Mouse (Mus musculus) v-Abl transformed pro-B cells (cell line): ENCODE measurements around the gene Pacsin2.

Experiments used
- in situ Hi-C, 2 experiments: fragments of 400-800 bp; cut with MboI; formaldehyde crosslinking; loops; one replicate each; pipeline ENCODE4 v1.15.1; 2025; ENCODE audit not compliant: unreplicated experiment in 2 of 2

The Pacsin2 gene

DNA sequence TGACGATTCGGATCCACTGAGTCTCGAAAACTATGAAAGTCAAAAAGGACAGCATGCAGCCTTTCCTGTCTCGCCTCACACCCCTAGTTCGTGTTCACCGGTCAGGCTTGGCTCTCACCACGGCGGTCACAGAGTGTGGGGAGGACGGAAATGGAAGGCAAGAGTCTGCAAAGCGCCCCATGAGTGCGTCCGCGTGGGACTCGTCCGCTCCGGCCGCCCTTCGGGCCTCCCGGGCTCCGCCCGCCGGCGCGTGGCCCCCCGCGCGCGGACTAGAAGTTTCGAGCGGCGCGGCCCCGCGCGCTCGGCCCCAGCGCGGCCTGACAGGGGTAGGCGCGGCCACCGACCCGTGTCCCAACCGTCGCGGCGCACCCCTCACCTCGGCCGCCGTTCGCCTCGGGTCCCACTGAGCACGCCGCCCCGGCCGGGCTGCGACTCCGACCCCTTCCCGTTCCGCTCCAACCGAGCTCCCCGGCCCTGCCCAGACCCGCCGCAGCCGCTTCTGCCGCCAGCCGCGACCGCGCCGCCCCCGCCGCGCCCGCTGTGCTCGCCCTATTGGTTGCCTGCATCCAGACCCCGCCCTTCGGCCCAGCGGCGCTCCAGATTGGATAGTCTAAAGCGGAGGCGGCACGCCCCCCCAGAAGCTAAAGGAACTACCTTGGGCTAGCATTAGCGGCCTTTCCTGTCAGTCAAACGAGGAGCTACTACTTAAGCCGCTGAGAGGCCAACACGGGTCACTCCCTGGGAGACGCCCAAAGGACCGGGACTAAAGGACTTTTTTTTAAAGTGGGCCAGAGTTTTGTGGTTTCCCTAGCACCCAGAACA lies at the start of gene Pacsin2:
Gene Pacsin2 (minus strand): TSS at position 524 of the 822 bp plus-strand sequence.
- in situ Hi-C loops, result no loop called here

DNA sequence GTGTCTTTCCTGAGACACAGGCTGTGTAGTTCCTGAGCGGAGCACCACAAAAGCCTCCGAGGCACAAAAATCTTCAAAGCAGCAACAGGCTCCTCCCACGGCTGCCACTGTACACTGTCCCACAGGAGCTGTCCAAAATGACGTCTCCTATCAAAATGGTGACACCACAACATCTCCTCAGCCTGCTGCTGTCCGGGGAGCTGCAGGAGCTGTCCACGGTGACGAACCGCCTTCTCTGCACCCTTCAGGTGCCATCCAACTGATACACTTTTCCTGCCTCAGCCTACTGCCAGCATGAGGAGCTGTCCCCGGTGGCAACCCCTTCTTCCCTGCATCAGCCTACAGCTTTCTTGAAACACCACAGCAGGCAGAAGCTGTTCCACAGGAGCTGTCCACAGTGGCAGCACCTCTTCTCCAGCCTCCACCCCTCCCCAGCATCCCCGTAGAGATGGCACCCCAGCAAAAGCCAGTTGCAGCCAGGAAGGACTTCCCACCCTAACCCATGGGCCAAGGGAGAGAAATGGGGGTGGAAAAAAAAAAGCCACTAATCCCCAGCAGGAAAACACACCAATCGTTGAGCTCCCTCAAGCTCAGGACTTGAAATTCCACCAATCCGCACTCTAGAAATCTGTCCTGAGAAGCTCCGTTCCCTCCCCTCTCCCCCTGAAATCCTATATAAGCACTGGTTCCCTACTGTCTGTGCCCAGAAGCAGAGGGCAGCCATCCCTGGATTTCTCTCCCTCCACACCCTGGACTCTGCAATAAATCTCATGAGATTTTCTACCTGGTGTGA lies 48.3 kb upstream of the Pacsin2 start:
- in situ Hi-C loops, result loop anchor here (5.0 to 25.0 kb wide), 8 partner anchors 90 to 1250 kb away; partner anchors contain the start of genes Sept3 (in 2 of the 2) and 1500009C09Rik (in 1 of the 2)

DNA sequence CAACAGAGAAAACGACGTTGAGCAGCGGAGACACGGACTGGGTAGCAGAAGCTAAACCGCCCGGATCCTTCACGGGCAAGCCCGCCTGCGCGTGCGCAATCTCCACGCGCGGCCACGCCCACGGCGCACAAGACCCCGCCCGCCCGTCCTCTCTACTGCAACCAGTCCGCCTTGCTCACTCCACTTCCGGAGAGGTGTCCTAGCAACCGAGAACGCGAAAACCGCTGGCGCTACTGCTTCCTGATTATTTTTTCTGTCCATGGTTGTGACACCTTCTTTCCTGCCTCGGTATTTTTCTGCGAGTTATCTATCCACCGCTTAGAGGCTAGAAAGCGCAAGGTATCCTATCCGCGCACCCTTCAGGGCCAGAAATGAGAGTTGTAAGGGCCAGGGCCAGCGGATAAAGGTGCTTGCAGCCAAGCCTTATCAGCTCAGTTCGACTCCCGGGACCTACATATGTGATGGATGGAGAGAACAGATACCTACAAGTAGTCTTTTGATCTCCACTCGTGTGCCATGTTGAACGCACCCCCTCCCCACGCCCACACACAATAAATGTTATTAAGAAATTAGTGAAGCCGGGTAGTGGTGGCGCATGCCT lies 46.5 kb upstream of the Pacsin2 start, which contains the start of gene Ttll1:
Gene Ttll1 (minus strand): TSS at position 89 of the 601 bp plus-strand sequence.
- in situ Hi-C loops, result loop anchor here (5.0 to 25.0 kb wide), 8 partner anchors 91 to 1249 kb away; partner anchors contain the start of genes Sept3 (in 2 of the 2) and 1500009C09Rik (in 1 of the 2)

DNA sequence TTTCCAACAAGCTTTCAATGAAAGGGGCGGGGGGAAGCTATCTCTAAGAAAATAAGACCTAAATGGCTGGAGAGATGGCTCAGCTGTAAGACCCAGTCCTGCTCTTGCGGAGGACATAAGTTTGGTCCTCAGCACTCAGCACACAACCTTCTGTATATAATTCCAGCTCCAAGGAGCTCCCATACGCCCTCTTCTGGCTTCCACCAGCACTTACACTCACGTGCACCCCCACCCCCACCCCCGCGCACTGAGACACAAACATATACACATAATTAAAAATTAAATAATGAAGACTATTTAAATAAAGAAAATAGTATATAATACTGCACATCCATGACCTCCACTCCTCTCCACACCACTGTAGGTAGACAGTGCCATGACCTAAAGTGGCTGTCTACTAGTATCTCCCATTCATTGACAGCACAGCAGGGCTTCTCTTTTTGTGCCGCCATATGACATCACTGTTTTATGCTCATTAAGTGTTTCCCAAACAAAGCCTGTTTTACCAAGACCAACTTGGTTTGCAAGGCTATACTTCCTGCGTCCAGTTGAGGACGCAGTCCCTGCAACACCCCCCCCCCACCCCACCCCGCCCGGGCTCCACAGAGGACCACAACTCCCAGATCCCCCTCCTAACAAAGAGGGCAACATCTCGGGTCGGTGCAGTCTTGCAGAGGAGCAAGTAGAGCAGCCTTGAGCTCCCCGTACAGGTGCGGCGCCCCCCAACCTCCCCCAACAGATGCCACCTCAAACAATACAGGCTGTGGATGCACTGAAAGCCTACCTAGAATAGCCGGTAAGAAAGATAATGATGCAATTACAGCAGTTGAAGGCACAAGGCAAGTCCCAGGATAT lies 45.8 kb upstream of the Pacsin2 start:
- in situ Hi-C loops, result loop anchor here (5.0 to 25.0 kb wide), 8 partner anchors 92 to 1248 kb away; partner anchors contain the start of genes Sept3 (in 2 of the 2) and 1500009C09Rik (in 1 of the 2)

DNA sequence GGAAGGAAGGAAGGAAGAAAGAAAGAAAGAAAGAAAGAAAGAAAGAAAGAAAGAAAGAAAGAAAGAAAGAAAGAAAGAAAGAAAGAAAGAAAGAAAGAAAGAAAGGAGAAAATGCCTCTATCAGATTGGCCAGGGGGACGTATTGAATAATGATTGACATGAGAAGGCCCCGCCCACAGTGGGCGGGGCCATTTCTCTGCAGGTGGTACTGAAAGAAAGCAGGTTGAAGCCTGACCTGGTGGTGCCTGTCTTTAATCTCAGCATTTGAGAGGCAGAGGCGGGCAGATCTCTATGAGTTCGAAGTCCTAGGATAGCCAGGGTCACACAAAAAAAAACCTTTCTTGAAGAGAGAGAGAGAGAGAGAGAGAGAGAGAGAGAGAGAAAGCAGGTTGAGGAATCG lies 37.1 kb upstream of the Pacsin2 start:
- in situ Hi-C loops, result loop anchor here in 1 of 2 experiments (25.0 kb wide), 2 partner anchors 261 to 1239 kb away; partner anchors contain the start of genes 1500009C09Rik and Sept3

DNA sequence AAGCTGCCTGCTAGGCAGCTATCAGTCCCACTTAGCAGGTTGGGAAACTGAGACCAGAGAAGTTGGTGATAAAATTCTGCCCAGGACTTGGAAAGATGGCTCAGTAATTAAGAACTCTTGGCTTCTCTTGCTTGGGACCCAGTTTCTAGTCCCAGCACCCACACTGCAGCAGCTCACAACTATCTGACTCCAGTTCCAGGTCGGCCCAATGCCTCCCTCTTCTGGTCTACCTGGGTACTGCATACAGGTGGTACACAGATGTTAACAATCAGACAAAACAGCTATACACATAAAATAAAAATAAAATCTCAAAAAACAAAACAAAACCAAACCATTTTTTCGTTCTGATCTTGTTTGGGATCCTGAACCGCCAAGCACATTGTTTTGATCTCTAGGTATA lies 35.9 kb upstream of the Pacsin2 start:
- in situ Hi-C loops, result loop anchor here in 1 of 2 experiments (25.0 kb wide), 2 partner anchors 262 to 1238 kb away; partner anchors contain the start of genes 1500009C09Rik and Sept3

DNA sequence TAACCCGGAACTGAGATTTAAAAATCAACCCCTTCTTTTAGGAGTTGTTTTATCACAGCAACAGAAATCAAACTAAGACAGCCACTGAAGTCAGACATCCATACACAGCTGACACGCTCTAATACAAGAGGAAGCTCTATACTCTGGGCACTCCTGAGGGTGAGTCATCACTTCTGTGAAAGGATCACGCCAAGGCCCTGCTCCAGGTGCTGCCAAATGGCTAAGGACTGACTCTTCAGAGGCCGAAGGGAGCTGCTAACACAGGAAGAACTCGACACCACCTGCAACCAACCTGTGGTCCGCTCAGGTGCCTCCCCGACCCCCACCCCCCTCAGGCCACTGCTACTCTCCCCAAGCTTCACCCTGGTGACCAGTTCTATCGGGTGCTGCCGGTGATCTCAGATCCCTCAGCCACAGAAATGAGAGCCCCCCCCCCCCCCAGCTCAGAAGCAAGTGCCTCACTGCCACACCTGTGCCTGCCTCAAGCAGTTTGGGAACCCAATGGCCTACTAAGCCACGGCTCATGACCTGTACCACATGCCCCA lies 34.9 kb upstream of the Pacsin2 start:
- in situ Hi-C loops, result loop anchor here in 1 of 2 experiments (10.0 kb wide), 1 partner anchor 694 kb away; no protein-coding TSS in a partner anchor

DNA sequence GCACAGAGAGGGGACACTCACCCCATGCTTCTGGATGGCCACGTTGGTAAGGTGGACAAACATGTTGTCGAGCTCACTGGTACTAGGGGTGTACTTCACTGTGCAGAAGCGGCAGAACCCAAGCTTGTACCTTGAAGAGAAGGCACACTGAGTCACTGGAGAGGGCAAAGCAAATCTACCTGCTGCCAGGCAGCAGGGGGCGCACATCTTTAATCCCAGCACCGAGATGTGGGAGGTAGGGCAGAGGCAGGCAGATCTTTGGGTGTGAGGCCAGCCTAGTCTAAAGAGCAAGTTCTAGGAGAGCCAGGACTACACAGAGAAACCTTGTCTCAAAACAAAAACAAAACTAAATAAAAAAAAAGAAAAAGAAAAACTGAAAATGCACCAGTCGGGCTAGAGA lies 32.9 kb upstream of the Pacsin2 start:
- in situ Hi-C loops, result loop anchor here in 1 of 2 experiments (10.0 kb wide), 1 partner anchor 692 kb away; no protein-coding TSS in a partner anchor

DNA sequence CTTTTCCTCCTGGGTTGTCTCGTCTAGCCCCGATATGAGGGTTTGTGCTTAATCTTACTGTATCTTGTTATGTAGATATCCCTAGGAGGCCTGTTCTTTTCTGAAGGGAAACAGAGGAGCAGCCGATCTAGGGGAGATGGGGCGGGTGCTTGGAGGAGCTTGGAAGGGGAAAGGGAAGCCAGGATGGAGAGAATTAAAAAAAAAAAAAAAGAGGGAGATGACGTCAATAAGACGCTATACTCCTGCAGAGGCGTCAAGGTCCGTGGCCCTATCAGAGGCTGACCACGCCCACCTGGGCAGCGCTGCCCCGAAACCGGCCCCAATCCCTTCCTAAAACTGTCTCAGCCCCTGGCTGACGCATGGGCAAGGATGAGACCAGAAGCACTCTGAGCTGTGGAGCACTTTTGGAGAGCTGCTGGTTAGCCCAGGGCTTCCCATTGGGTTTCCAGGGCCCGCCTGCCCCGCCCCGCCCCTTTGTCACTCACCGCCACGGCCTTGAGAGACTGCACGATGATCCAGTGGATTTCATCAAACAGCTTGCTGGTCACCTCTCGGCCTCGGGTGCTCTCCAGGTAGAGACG lies 31.5 kb upstream of the Pacsin2 start:
- in situ Hi-C loops, result loop anchor here in 1 of 2 experiments (10.0 kb wide), 1 partner anchor 691 kb away; no protein-coding TSS in a partner anchor

DNA sequence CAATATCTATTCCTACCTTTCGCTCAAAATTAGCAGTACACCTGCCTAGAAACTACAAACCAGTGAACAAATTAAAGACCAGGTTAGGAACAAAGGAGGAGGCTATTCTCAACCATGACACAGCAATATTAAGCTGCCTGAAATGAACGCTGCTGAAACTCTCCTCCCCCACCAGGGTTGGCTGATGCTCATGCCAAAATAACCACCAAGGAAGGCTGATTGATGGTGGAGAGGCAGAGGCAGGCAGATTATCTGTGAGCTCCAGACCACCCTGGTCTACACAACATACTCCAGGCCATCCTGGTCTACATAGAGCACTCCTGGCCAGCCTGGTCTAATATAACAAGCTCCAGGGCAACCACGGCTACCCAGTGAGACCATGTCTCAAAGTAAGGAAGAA lies 30.8 kb upstream of the Pacsin2 start:
- in situ Hi-C loops, result loop anchor here in 1 of 2 experiments (10.0 kb wide), 1 partner anchor 690 kb away; no protein-coding TSS in a partner anchor

DNA sequence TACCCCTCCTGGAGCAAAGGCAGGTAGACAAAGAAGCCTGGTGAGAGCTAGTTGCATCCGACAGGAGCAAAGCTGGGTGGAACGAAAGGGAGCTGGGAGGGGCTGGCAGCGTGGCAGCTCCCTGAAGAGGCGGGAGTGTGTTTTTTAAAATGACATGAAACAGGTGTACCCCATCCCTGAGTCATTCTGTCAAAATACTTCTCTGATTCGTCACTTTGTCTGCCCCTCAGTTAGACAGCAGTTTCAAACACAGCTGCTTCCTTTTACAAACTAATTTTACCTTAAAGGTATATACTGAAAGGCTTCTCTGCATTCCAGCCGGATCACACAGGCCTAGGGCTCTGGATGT lies 30.1 kb upstream of the Pacsin2 start:
- in situ Hi-C loops, result loop anchor here in 1 of 2 experiments (10.0 kb wide), 1 partner anchor 690 kb away; no protein-coding TSS in a partner anchor

DNA sequence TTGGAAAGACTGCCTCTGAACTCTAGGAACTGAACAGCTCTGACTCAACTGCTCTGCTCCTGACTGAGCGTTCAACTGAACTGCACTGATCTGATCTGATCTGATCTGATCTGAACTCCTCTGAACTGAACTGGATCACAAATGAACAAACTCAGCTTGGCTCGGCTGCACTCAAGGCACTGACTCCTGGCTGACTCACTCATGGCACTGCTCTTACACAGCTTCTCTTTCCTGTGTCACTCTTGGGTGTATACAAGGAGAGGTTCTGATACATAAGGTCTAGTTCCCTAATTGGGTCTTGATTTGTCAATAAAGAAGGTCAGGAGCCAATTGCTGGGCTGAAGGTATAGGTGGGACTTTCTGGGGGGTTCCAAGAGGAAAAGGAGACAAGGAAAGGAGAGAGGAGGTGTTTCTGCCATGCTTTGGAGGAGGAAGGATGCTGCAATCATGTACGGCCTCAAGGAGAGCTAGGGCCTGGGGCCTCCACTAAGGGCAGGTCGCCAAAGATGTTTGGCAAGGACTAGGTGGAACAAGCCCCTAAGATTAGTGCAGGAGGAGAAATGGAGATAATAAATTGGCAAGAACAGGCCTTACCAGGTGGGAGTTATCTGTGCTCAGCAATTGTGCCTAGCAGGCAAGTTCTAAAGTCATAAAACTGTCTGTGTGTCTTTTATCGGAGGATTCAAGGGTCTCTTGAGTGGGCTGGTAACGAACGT lies 29.6 kb upstream of the Pacsin2 start:
- in situ Hi-C loops, result loop anchor here in 1 of 2 experiments (10.0 kb wide), 1 partner anchor 689 kb away; no protein-coding TSS in a partner anchor

DNA sequence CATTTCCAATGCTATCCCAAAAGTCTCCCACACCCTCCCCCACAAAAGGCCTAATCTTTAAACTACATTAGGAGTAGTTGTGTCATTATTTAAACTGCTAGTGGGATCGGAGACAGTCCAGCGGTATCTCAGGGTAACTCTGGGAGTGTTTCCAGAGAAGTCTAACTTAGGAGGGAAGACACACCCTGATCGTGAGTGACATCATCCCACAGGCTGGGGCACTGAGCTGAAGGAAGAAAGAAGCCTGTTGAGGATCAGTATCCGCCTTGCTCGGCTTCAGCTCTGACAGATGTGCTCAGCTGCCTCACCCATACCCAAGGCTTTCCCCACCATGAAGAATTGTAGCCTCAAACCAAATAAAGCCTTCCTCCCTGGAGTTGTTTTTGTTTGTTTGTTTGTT lies 27.5 kb upstream of the Pacsin2 start:
- in situ Hi-C loops, result loop anchor here in 1 of 2 experiments (10.0 kb wide), 1 partner anchor 687 kb away; no protein-coding TSS in a partner anchor

DNA sequence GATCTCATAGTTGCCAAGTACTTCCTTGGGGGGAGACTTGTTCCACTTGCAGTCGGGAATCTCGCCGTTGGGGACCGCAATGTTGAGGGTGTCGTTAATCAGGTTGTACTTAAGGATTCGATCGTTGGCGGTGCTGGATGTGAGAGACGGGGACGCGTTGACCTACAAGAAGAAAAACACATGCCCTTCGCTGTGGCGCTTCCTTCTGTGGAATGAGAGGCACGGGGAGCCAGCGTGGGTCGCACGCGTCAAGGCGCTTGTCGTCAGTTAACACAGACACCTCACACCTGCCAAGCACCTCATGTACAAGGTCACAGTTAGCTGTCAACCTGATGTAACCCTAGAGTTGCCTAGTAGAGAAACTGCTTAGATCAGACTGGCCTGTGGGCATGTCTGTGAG lies 25.1 kb upstream of the Pacsin2 start:
- in situ Hi-C loops, result loop anchor here (5.0 to 10.0 kb wide), 2 partner anchors 272 to 275 kb away; no protein-coding TSS in a partner anchor

DNA sequence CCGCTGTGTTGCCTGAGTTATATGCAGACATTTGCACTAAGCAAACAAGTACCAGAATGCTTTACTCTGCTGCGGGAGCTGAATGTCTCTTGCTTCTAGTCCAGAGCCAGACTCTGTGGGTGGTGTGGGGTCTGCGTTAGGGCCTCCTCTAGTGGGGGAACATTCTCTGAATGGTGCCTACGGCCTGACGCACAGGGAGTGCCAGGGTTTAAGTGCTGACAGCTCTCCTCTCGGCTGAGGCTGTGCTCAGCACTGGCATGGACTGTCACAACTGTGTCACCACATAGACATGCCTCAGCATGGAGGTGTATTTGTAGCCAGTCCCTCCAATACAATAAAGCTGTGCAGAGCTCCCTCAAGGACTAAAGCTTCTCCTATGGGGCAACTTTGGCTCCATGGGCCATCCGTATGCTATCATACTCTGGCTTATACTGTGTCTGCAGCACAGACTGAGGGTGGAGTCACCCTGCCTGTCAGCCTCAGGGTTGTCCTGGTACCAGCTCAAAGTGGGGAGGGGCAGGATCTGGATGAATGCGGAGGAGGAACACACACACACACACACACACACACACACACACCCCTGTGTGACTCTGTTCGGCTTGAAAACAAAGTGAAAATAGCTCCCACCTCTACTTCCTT lies 23.2 kb upstream of the Pacsin2 start:
- in situ Hi-C loops, result loop anchor here (5.0 to 10.0 kb wide), 2 partner anchors 270 to 273 kb away; no protein-coding TSS in a partner anchor

DNA sequence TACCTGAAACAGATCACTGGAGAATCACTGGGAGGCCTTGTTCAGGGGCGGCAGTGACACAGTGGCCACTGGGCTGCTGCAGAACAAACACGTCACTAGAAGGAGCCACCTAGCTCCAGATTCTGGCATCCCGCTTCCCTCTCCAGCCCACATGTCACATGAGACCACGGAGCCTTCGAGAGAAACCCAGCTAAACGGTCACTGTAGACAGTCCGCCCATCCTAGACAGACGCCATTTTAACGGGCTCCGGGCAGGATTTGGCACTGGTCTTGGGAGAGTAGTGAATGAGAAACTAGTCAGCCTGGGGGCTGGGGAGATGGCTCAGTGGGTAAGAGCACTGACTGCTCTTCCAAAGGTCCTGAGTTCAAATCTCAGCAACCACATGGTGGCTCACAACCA lies 19.9 kb upstream of the Pacsin2 start:
- in situ Hi-C loops, result loop anchor here (5.0 to 10.0 kb wide), 2 partner anchors 87 to 270 kb away; no protein-coding TSS in a partner anchor

DNA sequence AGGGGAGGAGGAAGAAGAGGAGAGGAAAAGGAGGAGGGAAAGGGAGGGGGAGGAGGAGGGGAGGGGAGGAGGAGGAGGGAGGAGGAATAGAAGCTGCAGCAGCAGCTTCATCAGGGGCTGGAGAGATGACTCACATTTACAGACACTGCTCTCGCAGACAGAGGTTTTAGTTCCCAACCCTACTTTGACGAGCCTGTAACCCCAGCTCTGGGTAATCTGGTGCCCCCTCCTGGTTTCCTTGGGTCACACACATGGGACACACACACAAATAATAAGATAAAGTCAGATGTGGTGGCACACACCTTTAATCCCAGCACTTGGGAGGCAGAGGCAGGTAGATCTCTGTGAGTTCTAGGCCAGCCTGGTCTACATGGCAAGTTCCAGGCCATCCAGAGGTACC lies 19.1 kb upstream of the Pacsin2 start:
- in situ Hi-C loops, result loop anchor here (5.0 to 10.0 kb wide), 2 partner anchors 86 to 269 kb away; no protein-coding TSS in a partner anchor
